Mouse (Mus musculus) adrenal gland, postnatal 36 days (tissue): ENCODE results near the gene Gm10382. TPM values are rescaled to one million over a fixed set of nuclear protein-coding genes. Genes with fewer than 3 reads are reported as not detected.

Experiments used
- DNase-seq, 2 experiments: peaks; one replicate each; pipeline ENCODE4 v3.0.0; 2021; ENCODE audit warnings: mixed read lengths in 1 of 2
- long read RNA-seq, 2 experiments: library from polyadenylated mRNA; stranded (forward); transcript quantifications; one replicate each; pipeline ENCODE4 v2.0.0; 2021; ENCODE audit warnings: borderline sequencing depth in 2 of 2
- total RNA-seq, 2 experiments: library from RNA; stranded (reverse); gene quantifications; 2 replicates each; pipeline ENCODE4 v1.2.3; 2021

The Gm10382 gene
- under 1 TPM; 0.23 to 0.40 TPM for total RNA-seq
- long read RNA-seq, experiment 1, result 0 reads
- long read RNA-seq, experiment 2, result 0 reads

DNA sequence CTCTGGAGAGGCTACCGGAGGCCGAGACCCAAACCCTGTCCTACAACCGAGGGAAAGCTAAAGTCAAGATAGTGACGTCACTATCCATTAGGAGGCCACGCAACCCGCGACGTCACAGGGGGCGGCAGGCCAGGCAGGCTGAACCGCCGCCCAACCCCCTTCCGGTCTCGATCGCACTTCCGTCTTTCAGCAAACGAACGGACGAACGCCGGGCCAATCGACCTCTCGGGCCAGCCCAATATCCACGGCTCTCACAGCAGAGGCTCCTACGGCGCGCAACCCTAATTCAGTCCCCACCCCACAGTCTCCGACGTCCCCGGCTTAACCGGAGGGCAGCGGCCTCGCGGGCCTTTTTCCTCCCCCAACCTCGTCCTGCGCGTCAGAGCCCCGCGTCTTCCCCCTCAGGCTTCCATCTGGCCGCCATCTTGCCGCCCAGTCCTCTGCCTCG is at the start of gene Gm10382:
Gene Gm10382 (plus strand): TSS at position 192 of the 448 bp plus-strand sequence.
- DNase-seq, result peak; percentile 88 to 93

DNA sequence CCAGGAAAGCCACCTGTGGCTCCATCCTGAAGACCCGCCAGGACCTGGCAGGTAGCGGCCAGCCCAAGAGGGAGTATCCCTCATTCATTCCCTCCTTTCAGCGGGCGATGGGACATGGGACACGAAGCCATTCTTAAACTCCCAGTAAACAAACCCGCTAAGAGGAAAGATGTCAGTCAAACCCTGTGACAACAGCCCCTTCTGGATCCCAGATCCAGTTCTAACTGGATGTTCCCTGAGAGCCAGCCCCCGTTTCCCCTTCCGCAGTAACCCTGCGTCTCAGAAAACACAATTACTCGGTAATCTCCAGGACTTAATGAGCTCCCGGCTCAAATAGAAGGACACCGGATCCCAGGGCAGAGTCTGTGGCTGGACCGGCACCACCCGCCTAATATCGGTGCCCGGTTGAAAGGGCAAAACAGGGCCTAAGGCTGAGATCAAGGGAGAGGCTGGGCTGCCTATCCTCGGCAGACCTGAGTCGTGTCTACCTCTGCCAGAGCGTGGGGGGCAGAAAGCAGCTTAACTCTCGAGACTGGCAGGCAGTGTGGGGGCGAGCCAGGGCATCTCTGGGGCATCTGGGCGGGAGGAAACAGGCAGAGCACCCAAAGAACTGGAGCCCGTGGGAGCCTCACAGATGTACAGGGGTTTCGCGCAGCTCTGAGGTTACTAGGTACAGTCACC is 49.1 kb upstream of the Gm10382 start:
- no peak for DNase-seq

DNA sequence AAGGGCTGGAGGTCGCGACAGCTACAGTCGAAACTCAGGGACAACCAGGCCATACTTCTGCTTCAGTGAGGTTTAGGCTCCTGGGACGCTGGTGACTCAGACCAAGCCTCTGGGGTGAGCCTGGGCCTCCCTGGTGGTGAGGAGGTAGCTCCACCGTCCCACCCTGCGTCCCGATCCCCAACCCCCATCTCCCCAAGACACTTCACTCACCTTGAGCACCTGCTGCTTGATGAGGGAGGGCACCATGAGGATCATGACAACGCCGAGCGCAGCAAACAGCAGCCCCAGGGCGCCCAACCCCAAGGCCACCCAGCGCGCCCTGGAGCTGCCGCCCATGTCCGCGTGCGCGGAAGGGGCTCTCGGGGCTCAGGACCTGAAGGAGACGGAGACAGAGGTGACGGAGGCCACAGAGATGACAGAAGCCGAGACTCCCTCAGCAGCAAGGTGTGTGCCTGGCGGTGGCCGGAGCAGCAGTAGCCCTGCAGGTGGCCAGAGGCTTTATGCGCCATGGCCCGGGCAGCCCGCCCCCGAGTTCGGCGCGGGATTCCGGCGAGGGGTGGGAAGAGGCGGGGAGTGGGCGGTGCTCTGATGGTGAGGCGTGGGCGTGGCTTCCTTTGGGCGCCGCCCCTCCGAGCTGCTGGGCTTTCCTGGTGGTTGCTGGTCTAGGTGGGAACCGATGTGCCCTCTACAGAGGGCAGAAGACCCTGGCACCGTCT is 48.4 kb upstream of the Gm10382 start, which contains the start of gene Scarb1:
Gene Scarb1 (minus strand): TSS at position 548 of the 716 bp plus-strand sequence.
- peak; percentile 94 to 96 for DNase-seq

DNA sequence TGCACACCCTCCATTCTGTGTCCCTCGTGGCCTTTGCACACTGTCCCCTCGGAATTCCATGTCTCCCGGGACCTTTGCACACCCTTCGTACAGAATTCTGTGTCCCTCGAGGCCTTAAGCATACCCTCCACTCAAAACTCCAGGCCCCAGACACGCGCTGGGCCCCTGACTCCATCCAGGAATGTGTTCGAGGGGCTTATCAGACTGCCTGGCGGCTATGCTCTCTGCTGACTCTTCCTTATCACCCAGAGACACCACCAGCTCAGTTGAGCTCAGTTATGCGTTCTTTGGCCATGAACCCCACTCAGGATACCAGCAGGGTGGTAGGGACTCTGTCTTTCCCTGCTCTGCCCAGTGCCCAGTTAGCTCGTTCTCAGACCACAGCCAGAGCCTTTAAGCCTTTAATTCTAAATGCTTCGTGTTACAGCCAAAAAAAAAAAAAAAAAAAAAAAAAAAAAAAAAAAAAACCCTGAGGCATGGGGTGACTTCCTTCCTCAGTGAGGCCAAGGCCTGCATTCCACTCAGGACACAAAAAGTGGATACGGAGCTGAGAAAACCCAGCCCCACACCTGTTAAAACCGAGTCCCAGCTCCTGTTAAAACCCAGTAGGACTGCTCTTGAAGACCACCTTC is 47.5 kb upstream of the Gm10382 start:
- no peak for DNase-seq

DNA sequence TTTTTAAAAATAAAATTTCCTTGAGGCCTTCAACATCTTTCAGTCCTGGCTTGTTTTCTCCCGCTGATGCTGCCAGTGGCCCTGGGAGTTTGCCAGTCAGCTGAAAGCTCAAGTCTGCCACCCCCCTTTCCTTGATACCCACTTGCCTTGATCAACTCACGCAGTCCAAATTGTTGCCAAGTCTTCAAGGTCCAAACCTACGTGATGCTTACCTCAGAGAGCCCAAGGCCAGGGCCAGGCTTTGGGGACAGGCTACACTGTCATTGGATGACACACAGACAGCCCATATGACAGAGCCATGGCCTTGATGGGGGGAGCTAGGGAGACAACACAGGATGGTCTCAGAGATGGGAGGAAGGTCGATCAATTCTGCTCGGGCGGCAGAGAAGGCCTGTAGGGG is 44.8 kb upstream of the Gm10382 start:
- DNase-seq, result peak; percentile 82 to 89

DNA sequence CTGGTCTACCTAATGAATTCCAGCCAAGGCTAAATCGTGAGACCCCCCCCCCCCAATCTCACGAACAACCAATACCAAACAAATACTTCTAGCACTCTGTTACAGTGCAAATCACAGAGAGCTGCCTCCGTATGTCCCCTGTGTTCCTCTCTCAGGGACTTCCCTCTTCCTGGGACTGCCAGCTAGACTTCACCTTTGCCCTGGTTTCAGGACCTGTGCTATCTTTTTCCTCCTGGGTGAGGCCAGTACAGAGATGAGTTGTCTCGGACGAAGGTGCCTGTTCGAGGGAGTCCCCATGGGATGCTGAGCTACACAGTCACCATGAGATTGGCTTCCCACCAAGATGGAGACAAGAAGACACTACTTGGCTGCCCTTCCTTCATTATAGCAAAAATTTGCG is 41.1 kb upstream of the Gm10382 start:
- DNase-seq, result no peak

DNA sequence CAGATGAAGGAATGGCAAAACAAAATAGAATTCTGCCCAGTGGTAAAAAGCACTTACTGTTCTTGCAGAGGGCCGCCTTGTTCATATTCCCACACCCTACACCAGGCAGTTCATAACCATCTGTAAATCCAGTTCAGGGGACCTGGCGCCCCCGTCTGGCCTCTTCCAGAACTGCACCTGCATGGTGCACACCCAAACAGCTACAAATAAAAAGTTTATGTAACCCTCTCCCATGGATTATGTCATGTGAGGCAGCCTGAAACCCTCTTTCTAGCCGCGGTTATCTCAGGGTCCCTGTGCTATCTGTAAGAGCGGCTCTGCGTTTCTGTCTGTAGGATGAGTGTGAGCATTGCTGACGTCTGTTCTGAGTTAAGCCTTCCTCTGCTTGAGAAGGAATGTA is 40.6 kb upstream of the Gm10382 start:
- DNase-seq, result peak; percentile 84 to 90

DNA sequence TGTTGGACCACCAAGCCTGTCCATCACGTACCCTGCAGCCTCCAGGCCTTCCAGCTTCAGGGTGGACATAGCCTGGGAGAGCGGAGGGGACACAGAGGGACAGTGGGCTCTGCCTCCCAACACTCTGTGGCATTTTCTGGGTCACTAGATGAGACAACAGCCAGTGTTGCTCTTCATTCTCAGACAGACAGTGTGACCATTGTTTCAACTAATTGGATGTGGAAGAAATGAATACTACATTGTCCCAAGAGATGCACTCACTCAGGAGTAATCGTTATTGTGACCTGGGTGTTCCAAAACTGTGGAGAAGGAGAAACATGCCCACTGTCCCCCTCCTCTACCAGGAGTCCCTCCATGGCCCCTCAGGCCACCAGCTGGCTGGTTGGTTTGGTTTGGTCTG is 39.7 kb upstream of the Gm10382 start:
- DNase-seq, result no peak

DNA sequence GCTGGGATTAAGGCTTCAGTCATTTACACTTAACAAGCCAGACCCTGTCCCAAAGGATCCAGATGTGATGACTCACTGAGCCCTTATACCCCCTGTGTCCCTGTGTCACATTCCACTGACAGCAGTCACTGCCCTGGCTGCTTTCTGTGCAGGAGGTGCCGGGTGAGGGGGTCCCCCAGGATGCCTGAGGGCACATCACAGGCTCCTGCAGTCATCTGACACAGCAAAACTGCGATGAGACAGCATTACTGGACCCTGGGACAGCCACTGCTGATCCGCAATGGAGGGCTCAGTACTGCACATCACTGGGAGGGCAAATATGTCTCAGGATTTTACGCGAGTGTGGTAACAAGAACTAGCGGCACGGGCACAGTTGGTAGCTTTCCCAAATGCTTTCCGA is 38.1 kb upstream of the Gm10382 start:
- DNase-seq, result no peak

DNA sequence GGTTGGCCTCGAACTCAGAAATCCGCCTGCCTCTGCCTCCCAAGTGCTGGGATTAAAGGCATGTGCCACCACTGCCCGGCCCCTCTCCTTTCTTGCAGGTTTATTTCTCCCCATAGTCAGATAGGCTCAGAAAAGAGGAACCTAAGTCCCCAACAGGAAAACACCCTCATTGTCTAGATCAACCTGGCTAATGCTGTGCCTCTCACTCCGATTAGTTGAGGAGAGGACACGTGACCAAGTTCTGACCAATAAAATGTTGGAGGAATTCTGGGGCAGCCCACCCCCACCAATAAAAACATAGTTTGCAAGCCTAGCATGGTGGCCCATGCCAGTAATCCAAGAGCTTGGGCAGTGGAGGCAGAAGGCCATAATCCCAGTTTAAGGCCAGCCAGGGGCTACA is 37.2 kb upstream of the Gm10382 start:
- DNase-seq, result no peak

DNA sequence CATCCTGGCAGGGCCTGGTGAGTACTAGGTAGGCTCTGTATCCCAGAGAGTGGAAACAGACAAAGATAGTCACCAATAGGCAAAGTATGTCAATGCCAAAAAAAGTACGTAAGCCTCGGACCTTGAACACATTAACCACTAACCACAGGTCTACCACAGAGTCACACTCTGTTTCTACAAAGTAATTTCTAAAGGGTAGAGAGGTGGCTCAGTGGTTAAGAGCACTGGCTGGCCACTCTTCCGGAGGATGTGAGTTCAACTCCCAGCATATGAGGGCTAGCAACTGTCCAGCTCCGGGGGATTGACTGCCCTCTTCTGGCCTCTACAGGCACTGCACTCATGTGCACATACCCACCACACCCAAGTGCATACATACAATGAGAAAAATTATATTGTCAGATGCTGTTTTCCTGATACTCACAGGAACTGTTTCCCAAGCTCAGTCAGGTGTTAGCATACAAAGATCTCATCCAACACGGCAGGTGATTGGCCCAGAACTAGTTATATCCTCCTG is 36.3 kb upstream of the Gm10382 start:
- no peak for DNase-seq

DNA sequence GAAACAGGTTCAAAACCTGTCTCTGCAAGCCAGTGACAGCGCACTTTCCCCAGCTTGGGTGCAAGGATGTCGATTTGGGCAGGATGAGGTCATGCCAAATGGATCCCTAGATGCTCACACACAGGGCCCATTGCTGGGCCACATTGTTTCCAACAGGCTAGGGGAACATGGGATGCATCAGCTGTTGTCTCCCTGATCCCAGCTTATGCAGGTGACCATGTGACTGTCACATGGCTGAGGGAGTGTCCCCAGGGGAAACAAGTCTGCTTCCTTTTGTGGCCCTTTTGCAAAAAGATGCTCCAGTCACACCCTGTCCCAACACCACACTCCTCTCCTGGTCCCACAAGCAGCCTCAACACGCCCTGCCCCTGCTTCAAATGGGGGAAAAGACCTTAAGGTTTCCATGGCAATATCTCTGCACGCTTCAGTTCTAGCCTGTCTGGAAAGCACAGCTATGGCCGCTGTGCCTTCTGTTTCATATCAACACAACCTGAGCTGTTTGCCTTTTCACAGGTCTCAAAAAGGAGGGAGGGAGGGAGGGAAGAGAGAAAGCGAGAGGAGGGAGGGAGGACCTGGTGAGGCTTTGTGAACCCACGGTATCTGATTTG is 34.1 kb upstream of the Gm10382 start:
- no peak for DNase-seq

DNA sequence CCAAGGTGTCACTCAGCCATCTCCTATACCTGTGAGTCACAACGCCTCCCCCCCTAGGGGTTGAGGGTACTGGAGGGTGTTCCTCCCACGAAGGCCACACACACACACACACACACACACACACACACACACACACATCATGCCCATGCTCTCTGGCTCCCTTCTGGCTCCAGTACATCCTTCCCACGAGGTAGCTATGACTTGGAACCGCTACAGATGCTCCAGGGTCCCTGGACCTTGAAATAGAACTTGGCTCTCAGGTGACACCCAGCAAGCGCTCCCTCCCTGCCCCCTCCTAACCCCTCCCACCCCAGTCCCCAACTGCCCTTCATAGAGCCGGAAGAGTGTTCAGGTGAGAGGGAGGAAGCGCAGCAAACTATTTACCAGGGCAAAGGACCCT is 33.5 kb upstream of the Gm10382 start:
- no peak for DNase-seq

DNA sequence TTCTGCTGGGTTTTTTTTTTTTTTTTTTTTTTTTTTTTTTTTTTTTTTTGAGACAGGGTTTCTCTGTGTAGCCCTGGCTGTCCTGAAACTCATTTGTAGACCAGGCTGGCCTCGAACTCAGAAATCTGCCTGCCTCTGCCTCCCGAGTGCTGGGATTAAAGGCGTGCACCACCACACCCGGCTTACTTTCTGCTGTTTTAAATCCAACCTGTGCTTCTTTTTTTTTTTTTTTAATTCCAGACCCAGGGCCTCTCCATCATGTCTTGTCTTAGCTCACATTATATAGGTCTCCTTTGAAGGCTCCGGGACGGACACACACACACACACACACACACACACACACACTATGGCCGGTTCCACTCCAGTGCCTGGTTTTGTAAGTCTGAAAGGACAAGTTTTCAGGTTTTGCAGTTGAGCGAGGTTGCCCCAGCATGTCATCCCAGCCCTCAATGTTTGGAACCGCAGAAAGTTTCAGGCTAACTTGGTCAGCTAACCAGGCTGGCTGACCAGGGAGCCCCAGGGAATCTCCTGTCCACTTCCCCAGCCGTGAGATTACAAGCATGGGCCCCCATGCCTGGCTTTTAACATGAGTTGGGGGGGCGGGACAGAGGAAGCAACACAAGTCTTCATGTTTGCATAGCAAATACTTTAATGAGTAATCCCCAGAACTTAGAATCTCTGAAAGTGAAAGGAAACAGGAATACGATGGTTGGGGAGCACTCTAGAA is 31.4 kb upstream of the Gm10382 start:
- DNase-seq, result no peak

DNA sequence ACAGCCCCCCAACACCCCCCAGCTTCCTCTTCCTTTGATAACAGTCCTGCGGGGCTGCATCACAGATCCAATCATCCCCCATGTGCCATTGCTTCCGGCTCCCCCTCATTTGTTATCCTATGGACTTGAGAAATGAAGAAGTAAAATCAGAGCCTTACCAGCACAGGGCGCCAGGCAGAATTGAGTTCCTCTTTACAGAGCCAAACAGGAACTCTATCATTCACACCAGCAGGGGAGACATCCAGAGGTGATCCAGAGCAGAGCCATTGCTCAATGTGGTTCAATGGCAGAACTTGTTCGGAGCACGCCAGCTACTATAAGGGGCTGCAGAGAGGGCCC is 30.9 kb upstream of the Gm10382 start:
- DNase-seq, result no peak

DNA sequence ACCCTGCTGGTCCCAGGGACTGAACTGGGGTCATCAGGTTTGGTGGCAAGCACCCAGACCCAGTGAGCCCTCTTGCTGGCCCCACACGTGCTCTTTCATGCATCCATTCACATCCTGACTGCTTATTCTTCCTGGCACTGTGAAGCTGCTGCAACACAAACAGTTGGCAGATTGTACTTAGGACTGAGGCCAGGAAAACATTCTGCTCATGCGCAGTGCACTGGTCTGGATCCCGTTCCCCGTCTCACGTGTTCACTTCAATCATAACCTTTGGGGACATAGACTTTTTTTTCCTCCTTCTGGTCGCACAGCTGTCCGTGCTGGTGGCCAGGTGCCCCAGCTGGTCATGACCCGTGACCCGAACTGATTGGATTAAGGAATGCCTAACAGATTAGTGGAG is 28.6 kb upstream of the Gm10382 start:
- peak in 1 of 2 experiments; percentile 33 for DNase-seq

DNA sequence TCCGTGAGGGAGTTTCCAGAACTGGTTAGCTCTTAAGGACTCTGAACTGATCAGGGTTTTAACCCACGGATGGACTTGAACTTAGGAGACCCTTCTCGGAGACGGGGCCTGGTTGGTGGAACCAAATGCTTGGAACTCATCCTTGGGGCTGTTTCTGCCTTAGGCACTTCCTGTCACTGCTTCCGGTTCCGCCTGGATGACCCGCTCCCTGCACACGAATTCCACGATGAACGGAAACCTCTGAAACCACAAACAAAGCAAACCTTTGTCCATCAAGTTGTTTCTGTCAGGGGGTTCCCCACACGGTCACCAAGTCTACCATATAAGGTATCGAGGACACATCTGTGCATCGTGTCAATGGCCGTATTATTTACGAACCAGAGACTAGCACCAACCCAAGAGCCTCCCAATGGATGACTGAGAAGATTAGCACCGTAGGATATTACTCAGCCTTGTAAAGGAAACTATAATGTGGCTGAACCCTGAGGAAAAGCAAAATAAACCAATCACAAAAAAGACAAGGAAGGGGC is 28.1 kb upstream of the Gm10382 start:
- no peak for DNase-seq

DNA sequence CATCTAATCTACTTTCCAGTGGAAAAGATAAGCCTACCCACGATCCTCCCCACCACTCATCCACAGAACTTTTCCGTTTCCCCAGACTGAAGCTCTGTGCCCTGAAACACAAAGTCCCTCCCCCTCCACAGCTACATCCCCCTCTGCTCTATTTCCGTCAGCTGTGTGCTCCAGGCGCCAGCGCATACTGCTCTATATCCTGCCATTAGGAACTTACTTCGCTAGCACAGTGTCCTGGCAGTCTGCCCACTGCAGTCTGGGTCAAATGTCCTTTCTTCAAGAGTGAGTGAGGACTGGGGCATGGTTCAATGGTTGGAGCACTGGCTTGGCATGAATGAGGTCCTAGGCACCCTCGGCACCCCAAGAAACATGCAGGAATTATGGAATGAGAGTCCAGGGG is 25.2 kb upstream of the Gm10382 start:
- DNase-seq, result peak; percentile 46 to 57

DNA sequence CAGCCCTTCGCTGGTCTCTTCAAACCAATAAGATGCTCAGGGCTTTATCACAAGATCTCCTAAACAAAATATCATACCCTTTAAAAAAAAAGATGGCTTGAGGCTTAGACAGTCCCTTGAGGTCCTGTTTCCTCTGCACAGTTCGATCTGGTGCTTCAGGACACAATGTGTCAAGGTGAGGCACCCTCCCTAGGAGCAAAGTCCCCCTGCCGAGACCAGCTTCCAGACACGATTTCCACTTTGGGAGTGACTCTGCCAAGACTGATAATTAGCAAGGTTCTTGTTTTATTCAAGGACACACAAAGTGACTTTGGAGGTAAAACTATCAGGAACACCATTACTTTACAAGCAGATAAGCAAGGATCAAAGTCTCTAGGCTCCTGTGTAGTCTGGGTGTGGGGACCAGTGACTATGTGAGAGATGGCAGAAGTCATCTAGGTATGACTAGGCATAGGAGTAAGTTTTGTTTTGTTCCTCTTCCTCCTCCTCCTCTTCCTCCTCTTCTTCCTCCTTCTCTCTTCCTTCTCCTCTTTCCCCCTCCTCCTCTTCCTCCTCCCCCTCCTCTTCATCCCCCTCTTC is 24.2 kb upstream of the Gm10382 start:
- DNase-seq, result no peak

DNA sequence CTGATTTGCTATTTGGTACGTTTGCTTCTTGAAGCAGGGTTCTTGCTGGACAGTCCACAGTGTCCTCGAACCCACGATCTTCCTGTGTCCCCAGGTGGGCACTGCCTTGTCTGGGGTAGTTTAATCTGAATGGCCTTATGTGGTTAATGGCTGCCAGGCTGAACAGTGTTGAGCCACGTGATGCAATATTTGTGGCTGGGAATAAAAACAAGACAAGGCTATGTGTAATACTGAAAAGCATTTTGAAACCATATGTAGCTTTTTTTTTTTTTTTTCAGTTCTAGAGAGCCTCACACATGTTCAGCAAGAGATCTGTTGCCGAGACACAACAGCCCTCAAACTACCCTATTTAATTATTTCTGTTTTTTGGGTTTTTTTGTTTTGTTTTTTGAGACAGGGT is 21.0 kb upstream of the Gm10382 start:
- no peak for DNase-seq

DNA sequence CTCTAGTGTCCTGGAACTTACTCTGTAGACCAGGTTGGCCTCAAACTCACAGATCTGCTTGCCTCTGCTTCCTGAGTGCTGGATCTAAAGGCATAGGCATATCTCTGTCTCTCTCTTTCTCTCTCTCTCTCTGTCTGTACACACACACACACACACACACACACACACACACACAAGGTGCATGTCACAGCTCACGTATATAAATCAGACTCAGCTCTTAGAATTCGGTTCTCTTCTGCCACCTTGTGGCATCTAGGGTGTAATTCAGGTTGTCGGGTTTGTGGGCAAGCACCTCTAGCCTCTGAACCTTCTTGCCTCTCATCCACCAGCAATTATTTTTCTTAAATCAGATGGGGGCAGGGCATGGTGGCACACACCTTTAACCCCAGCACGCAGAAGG is 20.6 kb upstream of the Gm10382 start:
- peak; percentile 59 to 67 for DNase-seq
